Mouse (Mus musculus) right cerebral cortex, adult 18-20 months (tissue): ENCODE results near the gene Rab27a.
"Not testable (repeated sequence)": the region's sequence is repeated elsewhere in the genome, so short reads cannot be mapped to it uniquely, and the experiment has no call there.

Experiments
- DNase-seq: peaks from one replicate; pipeline ENCODE4 v3.0.0; 2022; ENCODE audit warnings: mixed read lengths

The Rab27a gene

DNA sequence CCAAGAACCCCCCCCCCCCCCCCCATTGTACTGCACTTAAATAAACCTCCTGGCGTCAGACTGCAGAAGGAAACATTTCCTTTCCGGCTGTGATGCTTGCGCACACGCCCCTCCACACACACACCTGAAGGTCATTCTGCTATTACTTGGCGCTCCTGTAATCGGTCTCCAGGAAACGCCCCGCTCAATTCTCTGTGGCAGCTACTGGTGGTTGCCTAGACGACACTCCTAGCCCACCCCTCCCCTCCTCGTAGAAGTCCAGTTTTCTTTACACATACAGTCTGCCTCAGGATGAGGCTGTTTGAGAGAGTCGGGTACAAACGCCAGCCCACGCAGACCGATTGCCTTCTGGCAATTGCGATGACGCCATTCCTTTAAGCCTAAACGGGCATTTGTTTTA, 49.9 kb downstream of the Rab27a start:
- no peak for DNase-seq

DNA sequence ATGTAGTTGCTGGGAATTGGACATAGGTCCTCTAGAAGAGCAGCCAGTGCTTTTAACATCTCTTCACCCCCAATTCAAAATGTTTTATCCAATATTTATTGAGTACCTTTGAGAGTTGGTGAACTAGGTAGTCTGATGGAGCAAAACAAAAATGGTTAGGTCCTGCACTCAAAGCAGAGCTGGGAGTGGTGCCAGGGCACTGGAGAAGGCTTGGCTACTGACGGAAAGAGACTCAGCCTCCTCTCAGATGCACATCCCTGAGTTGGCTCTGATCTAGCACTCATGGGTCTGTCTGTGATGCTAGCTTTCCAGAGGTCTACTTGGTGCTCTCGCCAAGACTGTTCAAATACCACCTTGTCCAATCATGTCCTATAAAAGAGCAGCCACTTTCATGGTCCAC, 53.2 kb downstream of the Rab27a start:
- DNase-seq, result no peak

GRCm38 (mm10) chr9:73101536-73101935, 56.9 kb downstream of the Rab27a start, which contains the start of gene Khdc3:
TSS of gene Khdc3 (plus strand) at chr9:73101836.
- no peak for DNase-seq

GRCm38 (mm10) chr9:73102181-73102580, 57.5 kb downstream of the Rab27a start, which contains the start of gene Gm20509:
TSS of gene Gm20509 (plus strand) at chr9:73102470.
- no peak for DNase-seq

GRCm38 (mm10) chr9:73103159-73103879, 58.7 kb downstream of the Rab27a start:
- DNase-seq, result no peak

DNA sequence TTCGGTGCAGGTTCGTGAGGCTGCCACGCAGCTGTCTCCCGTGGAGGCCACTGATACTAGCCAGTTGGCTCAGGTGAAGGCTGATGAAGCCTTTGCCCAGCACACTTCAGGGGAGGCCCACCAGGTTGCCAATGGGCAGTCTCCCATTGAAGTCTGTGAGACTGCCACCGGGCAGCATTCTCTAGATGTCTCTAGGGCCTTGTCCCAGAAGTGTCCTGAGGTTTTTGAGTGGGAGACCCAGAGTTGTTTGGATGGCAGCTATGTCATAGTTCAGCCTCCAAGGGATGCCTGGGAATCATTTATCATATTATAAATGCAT, 59.2 kb downstream of the Rab27a start:
- DNase-seq, result no peak

DNA sequence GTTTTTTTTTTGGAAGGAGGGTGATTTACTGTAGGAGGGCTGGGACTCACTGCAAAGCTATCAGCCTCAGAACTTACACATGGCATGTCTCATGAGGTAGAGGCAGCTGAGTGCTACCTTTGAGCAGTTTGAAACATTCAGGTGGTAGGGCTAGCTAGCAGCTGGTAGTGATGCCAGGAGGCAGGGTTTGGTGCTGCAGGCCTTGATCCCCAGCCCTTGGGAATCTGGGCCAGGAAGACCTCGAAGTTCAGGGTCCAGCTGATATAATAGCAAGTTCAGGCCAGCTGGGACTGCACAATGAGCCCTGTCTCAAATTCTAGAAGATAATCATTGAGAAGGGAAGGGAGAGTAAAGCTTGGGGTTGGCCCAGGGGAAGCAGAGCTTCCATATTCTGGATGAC, 60.5 kb downstream of the Rab27a start:
- no peak for DNase-seq

DNA sequence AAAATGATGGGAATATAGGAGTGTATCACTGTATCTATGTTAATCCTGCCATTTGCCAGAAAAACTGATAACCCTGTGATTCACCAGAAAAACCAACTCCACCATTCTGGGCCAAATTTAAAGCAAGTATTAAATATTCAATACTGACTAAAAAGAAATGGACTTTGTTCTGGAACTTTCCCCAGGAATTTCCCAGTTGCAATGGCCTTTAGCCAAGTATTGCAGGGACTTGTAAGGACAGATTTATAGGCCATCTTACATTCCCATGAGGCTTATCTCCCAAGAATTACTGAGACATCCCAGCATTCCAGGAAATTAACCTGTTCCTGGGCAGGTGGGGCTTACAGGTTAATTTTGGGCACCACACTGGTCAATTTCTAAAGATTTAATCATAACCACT, 61.1 kb downstream of the Rab27a start:
- no peak for DNase-seq

GRCm38 (mm10) chr9:73112919-73113906, 68.6 kb downstream of the Rab27a start, which contains the start of gene Rsl24d1:
TSS of gene Rsl24d1 (plus strand) at chr9:73113426.
- peak; percentile 95 for DNase-seq

GRCm38 (mm10) chr9:73116704-73117103, 72.0 kb downstream of the Rab27a start:
- DNase-seq, result not testable (repeated sequence)

- DNase-seq, result no peak
Measured at GRCm38 (mm10) chr9:73118012-73118411, 73.4 kb downstream of the Rab27a start.

DNA sequence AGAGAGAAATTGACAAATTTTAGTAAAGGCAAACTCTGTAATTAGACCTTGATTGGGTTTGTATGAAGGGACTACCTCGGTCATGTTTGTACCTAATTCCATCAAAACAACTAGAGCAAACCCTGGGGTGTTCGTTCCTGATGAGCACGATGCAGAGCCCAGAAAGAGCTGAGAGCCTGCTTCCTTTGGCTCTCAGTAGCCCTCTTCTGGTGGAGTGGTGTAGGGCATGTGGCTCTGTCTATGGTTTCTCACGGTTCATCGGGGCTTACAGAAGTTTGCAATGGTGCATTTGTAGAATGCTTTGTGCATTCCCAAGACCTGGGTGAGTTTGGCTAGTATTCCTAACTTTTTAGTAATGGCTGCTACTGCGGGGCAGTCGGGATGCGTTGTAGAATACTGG, 77.1 kb downstream of the Rab27a start:
- DNase-seq, result peak; percentile 44

DNA sequence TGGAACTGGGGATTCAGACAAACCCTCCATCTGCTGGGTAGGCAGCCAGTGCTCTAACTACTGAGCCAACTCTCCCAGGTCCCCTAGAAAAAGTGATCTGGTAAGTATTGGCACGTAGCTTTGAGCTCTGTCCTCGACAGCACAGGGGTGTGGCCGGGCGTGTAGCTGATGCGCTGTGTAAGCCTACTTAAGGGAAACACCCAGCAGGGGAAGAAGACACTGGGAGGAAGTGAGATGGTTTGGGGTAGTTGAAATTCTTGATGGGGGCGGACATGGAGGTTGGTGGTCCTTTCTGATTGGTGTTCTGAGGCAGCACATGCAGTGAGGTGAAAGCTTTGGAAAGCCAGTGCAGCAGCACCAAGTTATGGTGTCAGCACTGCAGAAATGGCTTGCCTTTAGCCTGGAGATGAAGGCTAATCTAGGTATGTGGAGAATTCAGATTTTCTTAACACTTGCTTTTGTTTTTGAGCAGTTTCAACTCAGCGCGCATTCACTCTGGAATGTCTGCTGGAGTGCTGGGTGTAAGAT, 80.5 kb downstream of the Rab27a start:
- DNase-seq, result no peak

- no peak for DNase-seq
Measured at GRCm38 (mm10) chr9:73127457-73127856, 82.8 kb downstream of the Rab27a start.

DNA sequence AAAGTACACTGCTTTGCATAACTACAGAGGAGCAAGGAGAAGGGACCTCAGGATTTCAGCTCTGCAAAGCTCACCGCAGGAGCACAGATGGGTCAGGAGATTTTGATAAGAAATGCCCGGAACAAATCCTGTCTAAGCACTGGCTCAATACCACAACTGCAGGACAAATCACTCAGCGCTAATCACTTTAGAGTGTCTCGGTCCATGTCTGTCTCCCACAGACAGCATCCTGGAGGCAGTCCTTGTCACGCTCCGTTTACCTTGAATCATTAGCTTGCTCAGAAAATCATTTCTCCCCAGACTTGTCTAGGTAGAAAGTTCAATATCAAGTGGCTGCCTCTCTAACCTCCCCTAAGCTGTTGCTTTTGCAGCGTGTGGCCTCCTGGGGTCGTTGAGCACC, 85.2 kb downstream of the Rab27a start:
- no peak for DNase-seq

DNA sequence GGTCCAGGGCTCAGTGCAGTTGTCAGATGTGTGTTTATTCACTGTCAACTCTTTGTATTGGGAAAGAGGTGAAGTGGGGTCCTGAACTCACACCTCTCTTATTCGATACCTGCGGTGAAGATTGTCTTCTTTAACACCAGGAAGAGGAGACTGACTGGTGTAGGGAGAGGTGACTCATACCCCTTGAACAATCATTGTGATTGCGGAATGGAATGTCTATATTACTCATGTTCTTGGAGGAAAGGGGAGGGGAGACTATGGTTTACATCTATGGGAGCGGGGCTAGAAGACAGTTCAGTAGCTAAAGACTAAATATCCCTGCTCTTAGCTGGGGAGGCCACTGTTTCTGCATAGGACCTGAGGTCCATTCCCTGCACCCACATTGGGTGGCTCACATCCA, 85.9 kb downstream of the Rab27a start:
- DNase-seq, result no peak

DNA sequence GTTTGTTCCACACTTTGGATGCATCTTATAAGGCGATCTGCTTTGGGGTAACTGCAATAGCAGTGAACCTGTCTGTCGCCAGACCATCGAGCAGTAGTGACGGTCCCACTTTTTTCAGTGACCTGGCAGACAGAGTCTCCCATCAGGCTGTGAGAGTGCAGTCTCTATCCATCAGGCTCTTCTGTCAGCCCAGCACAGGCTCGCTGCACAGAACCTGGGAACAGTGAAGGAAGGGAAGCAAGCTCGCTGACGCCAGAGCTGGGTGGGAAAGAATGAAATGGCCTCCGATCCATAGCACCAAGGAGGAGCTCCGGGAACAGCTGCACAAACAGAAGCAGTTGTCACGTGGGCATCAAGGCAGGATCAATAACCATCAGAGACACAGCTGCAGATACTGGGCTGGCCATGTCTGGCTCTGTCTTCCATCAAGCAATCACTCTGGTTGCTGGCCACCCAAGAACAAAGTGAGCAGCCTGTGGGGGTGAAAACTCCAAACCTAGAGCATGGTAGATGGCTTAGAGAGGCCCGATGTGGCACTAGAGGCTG, 92.8 kb downstream of the Rab27a start:
- no peak for DNase-seq
